Mouse (Mus musculus) hindbrain, embryonic 13.5 days (tissue): Measurements from ENCODE around the gene Apol10a. TPM values are rescaled to one million over a fixed set of nuclear protein-coding genes. Genes with fewer than 3 reads are reported as not detected.
"Not testable (repeated sequence)": the region's sequence is repeated elsewhere in the genome, so short reads cannot be mapped to it uniquely, and the experiment has no call there.

Experiments
- ATAC-seq: fragments of 200-750 bp; cut with Nextera tagmentation; 2 replicates; pipeline ENCODE4 v1.8.0; 2017; ENCODE audit warnings: moderate TSS enrichment; ENCODE audit not compliant: low FRiP score
- H3K27ac ChIP-seq: fragments of 300-500 bp; sonication (generic); 2 replicates; pipeline ENCODE4 v1.5.1; 2015; ENCODE audit warnings: inconsistent platforms, mild to moderate bottlenecking, moderate library complexity
- H3K27me3 ChIP-seq: fragments of 300-500 bp; sonication (generic); 2 replicates; pipeline ENCODE4 v1.6.1; 2015; ENCODE audit warnings: mild to moderate bottlenecking, inconsistent platforms
- H3K36me3 ChIP-seq: fragments of 300-500 bp; sonication (generic); 2 replicates; pipeline ENCODE4 v1.6.1; 2015; ENCODE audit warnings: mild to moderate bottlenecking, inconsistent platforms
- H3K4me1 ChIP-seq: fragments of 300-500 bp; sonication (generic); replicated peaks from 2 replicates; pipeline ENCODE4 v1.6.1; 2015; ENCODE audit warnings: inconsistent platforms
- H3K4me2 ChIP-seq: fragments of 300-500 bp; sonication (generic); 2 replicates; pipeline ENCODE4 v1.6.1; 2015; ENCODE audit warnings: inconsistent platforms, mild to moderate bottlenecking, moderate library complexity
- H3K4me3 ChIP-seq: fragments of 300-500 bp; sonication (generic); 2 replicates; pipeline ENCODE4 v1.5.1; 2015; ENCODE audit warnings: mild to moderate bottlenecking, inconsistent platforms
- H3K9ac ChIP-seq: fragments of 300-500 bp; sonication (generic); 2 replicates; pipeline ENCODE4 v1.6.1; 2015; ENCODE audit warnings: mild to moderate bottlenecking, inconsistent platforms
- H3K9me3 ChIP-seq: fragments of 300-500 bp; sonication (generic); 2 replicates; pipeline ENCODE4 v1.6.1; 2016; ENCODE audit warnings: inconsistent platforms
- WGBS: fragments of 180-500 bp; shearing (Covaris S2); methylation state at CpG from one replicate; pipeline ENCODE4 v1.1.7; 2015; 5-methylcytosine and 5-hydroxymethylcytosine counted together
- polyA plus RNA-seq: library from polyadenylated mRNA; unstranded; fragments of >200 nt; fragmentation: Nextera tagmentation; extraction: Ambion mirVana; gene quantifications from 2 replicates; pipeline ENCODE4 v1.2.1, GENCODE M21; 2015

The Apol10a gene
- not detected in 2 replicates for polyA plus RNA-seq

GRCm38 (mm10) chr15:77476693-77477092 is at the start of gene Apol10a:
Apol10a (plus strand) TSS chr15:77477047.
- H3K4me3 ChIP-seq, H3K36me3 ChIP-seq, H3K27ac ChIP-seq, H3K27me3 ChIP-seq, H3K4me2 ChIP-seq, ATAC-seq, H3K9me3 ChIP-seq, H3K4me1 ChIP-seq, H3K9ac ChIP-seq: not testable (repeated sequence)
- 87% methylated on average over 2 of the region's 2 CpGs for WGBS

GRCm38 (mm10) chr15:77428690-77429448 is 48.0 kb upstream of the Apol10a start:
- not testable (repeated sequence) for H3K9me3 ChIP-seq, H3K9ac ChIP-seq, H3K4me2 ChIP-seq, H3K27me3 ChIP-seq, H3K27ac ChIP-seq, H3K36me3 ChIP-seq, H3K4me3 ChIP-seq, ATAC-seq, H3K4me1 ChIP-seq
- WGBS: 72% methylated on average over 9 of the region's 10 CpGs

- not testable (repeated sequence) for H3K9ac ChIP-seq, H3K9me3 ChIP-seq, H3K27ac ChIP-seq, H3K4me2 ChIP-seq, H3K36me3 ChIP-seq, H3K4me3 ChIP-seq, H3K27me3 ChIP-seq, ATAC-seq, H3K4me1 ChIP-seq
- 78% methylated on average over 8 of the region's 8 CpGs for WGBS
Measured at GRCm38 (mm10) chr15:77444746-77445145, 32.1 kb upstream of the Apol10a start.

- H3K4me3 ChIP-seq, H3K36me3 ChIP-seq, H3K4me2 ChIP-seq, H3K9ac ChIP-seq, H3K27me3 ChIP-seq, H3K4me1 ChIP-seq, H3K9me3 ChIP-seq, ATAC-seq, H3K27ac ChIP-seq: not testable (repeated sequence)
- 94% methylated on average over 1 of the region's 1 CpGs for WGBS
Measured at GRCm38 (mm10) chr15:77445668-77446067, 31.2 kb upstream of the Apol10a start.

GRCm38 (mm10) chr15:77447392-77447791 is 29.5 kb upstream of the Apol10a start, which contains the start of gene Apol7b:
Apol7b (minus strand) TSS chr15:77447492.
- 95% methylated on average over 2 of the region's 2 CpGs for WGBS
- not testable (repeated sequence) for H3K27me3 ChIP-seq, H3K36me3 ChIP-seq, H3K9ac ChIP-seq, H3K4me2 ChIP-seq, H3K4me1 ChIP-seq, H3K4me3 ChIP-seq, H3K27ac ChIP-seq, ATAC-seq, H3K9me3 ChIP-seq

GRCm38 (mm10) chr15:77449927-77450326 is 26.9 kb upstream of the Apol10a start:
- not testable (repeated sequence) for H3K4me3 ChIP-seq, H3K9me3 ChIP-seq, H3K4me1 ChIP-seq, H3K27me3 ChIP-seq, H3K36me3 ChIP-seq, H3K9ac ChIP-seq, ATAC-seq, H3K4me2 ChIP-seq, H3K27ac ChIP-seq
- WGBS: 53% methylated on average over 10 of the region's 10 CpGs

GRCm38 (mm10) chr15:77474699-77475390 is 2.0 kb upstream of the Apol10a start:
- H3K4me1 ChIP-seq, H3K9ac ChIP-seq, H3K4me2 ChIP-seq, H3K9me3 ChIP-seq, ATAC-seq, H3K36me3 ChIP-seq, H3K27ac ChIP-seq, H3K27me3 ChIP-seq, H3K4me3 ChIP-seq: not testable (repeated sequence)
- WGBS: 88% methylated on average over 7 of the region's 7 CpGs

- no peaks in the 10 kb centered on the region for H3K36me3 ChIP-seq
- H3K4me3 ChIP-seq: no peak overlapping the region
- no peak overlapping the region for H3K27ac ChIP-seq
- H3K9me3 ChIP-seq: no peaks in the 10 kb centered on the region
- WGBS: 73% methylated on average over 4 of the region's 4 CpGs
- no peak overlapping the region for H3K4me2 ChIP-seq
- H3K27me3 ChIP-seq: no peaks in the 10 kb centered on the region
- ATAC-seq: no peak
- H3K9ac ChIP-seq: no peak overlapping the region
- H3K4me1 ChIP-seq: no peaks in the 10 kb centered on the region
Measured at GRCm38 (mm10) chr15:77482140-77482794, 5.4 kb downstream of the Apol10a start.

GRCm38 (mm10) chr15:77493181-77493580 is 16.3 kb downstream of the Apol10a start:
- not testable (repeated sequence) for H3K36me3 ChIP-seq, H3K27ac ChIP-seq, H3K4me2 ChIP-seq, ATAC-seq, H3K4me1 ChIP-seq, H3K4me3 ChIP-seq, H3K9me3 ChIP-seq, H3K9ac ChIP-seq, H3K27me3 ChIP-seq
- WGBS: no CpG with 5 or more reads among the region's 1 CpGs

- 84% methylated on average over 1 of the region's 1 CpGs for WGBS
- not testable (repeated sequence) for H3K36me3 ChIP-seq, H3K27me3 ChIP-seq, H3K9me3 ChIP-seq, H3K27ac ChIP-seq, H3K4me1 ChIP-seq, H3K4me2 ChIP-seq, H3K4me3 ChIP-seq, H3K9ac ChIP-seq, ATAC-seq
Measured at GRCm38 (mm10) chr15:77494694-77495093, 17.8 kb downstream of the Apol10a start.

GRCm38 (mm10) chr15:77507966-77508365 is 31.1 kb downstream of the Apol10a start, which contains the start of gene Apol11a:
Apol11a (plus strand) TSS chr15:77508271.
- H3K36me3 ChIP-seq, ATAC-seq, H3K4me1 ChIP-seq, H3K27ac ChIP-seq, H3K27me3 ChIP-seq, H3K4me3 ChIP-seq, H3K9me3 ChIP-seq, H3K4me2 ChIP-seq, H3K9ac ChIP-seq: not testable (repeated sequence)

- 80% methylated on average over 4 of the region's 4 CpGs for WGBS
- not testable (repeated sequence) for H3K27ac ChIP-seq, H3K4me2 ChIP-seq, H3K4me3 ChIP-seq, H3K9ac ChIP-seq, H3K27me3 ChIP-seq, H3K36me3 ChIP-seq, H3K9me3 ChIP-seq, ATAC-seq, H3K4me1 ChIP-seq
Measured at GRCm38 (mm10) chr15:77520596-77520995, 43.7 kb downstream of the Apol10a start.
